Mouse (Mus musculus) c-Kit-negative CD71-positive TER-119-positive erythroid progenitor cells, embryonic 14.5 days (primary cell): ENCODE data around the gene Card14.
"Not testable (repeated sequence)": the region's sequence is repeated elsewhere in the genome, so short reads cannot be mapped to it uniquely, and the experiment has no call there.

ENCODE experiments used
- DNase-seq: peaks from one replicate; pipeline ENCODE4 v3.0.0-alpha.2; 2013; ENCODE audit warnings: low read depth, low spot score

Card14 gene

GRCm38 (mm10) chr11:119355443-119356385, 48.1 kb downstream of the Card14 start, which contains the start of the genes Sgsh and Slc26a11:
Gene Sgsh, minus strand, starts transcription at chr11:119355536.
Gene Slc26a11, plus strand, starts transcription at chr11:119355557.
- DNase-seq = peak; percentile 31

DNA sequence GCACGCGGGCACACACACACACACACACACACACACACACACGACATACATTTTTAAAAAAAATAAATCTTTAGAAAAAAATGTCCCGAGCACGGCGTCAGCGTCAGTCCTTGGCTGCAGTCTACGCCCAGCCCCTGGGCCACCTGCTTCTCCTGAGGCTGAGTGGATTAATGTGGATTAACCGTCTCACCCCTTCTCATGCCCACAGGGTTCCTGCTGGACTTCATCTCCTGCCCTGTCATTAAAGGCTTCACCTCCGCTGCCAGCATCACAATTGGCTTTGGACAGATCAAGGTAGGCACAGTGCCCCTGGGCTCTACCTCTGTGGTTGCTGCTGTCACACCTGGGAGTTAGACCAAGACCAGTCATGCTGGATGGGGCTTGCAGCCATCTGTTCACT, 51.5 kb downstream of the Card14 start:
- no peak for DNase-seq

DNA sequence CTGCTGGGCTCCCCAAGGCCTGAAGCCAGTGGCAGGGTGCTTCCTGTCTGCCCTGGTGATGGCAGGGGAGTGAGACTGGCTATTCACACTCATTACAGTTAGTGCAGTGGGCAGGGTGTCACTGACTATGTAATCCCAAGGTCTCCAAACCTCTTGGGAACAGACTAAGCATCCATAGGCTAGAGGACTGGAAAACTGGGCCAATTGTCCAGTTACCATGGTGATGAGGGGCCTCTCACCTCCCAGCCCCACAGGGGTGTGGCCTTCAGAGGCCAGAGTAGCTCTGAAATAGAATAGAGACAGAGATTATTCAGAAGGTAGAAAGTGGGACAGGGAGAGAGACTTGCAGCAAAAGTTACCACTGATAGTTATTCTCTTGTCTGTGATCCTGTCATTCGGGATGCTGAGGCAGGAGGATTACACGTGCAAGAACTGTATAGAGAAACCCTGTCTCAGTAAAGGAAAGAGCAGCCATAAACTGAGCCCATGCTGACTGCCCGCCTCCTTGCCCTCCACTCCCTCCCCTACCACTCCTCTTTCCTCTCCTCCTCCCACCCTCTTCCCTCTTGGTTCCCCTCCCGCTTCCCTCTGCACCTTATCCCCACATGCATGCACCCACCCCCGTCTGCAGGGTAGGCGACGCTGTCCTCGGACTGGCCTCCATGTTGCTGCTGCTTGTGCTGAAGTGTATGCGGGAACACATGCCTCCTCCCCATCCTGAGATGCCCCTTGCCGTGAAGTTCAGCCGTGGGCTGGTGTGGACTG, 55.4 kb downstream of the Card14 start:
- no peak for DNase-seq

DNA sequence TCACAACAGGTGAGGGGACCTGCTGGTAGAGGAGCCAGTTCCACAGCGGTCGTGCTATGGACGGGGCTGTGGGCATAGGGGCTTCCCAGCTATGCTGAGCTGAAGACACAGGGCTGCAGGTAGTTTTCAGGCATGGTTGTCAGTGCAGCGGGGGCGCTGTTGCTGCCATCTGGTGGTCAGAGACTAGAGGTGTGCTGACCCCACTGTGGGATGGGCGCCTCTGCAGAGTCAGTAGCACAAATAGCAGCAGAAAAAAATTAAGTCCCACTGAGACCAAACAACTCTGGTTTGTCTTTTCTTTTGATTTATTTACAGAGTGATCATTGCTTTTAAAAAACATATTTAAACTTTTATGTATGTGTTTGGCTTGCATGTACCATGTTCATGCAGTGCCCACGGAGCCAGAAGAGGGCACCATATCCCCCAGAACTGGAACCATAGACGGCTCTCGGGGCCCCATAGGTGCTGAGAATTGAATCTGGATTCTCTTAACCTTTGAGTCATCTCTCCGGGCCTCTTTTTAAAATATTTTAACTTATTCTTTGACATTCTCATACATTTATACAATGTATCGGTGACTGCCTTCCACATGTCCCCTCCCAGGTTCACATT, 56.1 kb downstream of the Card14 start:
- DNase-seq = peak; percentile 11

DNA sequence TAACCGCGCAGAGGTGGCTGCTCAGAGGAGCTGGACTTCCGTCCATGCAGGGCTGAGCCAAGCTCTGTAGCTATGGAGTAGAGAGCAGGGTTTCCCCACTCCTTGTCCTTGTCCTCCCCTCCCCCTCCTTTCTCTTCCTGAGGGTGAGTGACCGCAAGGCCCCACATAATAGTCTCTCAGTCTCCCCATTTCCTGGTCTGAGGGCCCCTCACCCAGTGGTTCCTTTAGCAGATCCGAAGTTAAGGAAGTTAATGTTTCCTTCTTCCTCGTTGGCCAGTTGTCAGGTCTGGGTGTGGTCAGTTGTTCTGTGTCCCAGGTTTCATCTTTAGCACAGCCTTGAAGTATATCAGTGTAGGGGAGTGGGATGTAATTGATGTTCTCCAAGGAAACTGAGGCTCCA, 67.9 kb downstream of the Card14 start:
- no peak for DNase-seq

GRCm38 (mm10) chr11:119377326-119377725, 69.8 kb downstream of the Card14 start:
- DNase-seq = no peak

- no peak for DNase-seq
Measured at GRCm38 (mm10) chr11:119378551-119378950, 71.0 kb downstream of the Card14 start.

DNA sequence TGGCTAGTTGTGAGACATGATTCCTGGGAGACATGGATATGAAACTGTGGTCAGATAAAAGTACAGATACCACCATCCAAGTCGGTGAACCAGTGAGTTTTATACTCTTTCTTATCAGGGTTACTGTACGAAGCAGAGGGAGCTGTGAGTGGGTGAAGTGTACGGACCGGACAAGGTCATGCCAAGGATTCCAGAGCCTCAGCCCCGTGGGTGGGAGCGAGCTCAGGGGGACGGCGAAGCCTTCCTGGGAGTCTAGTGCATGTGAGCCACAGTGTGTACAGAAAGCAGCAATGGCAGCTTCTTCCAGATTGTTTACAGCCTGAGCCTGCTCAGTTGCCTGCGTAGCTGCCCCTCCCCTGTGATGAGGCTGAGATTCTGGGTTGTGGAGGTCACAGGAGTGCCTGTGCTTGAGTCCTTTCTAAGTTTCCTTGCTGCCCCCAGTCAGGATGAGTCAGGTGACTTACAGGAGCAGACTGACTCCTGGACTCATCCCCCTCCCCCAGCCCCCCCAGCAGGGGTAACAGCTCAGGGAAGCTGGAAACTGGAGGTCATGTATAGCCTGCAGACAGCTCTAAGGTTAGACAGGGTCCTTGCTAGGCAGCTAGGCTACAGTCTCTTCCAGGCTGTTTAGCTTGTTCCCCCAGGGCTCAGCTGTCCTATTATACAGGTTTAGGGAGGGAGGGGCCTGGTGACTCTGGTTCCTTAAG, 74.2 kb downstream of the Card14 start:
- no peak for DNase-seq

DNA sequence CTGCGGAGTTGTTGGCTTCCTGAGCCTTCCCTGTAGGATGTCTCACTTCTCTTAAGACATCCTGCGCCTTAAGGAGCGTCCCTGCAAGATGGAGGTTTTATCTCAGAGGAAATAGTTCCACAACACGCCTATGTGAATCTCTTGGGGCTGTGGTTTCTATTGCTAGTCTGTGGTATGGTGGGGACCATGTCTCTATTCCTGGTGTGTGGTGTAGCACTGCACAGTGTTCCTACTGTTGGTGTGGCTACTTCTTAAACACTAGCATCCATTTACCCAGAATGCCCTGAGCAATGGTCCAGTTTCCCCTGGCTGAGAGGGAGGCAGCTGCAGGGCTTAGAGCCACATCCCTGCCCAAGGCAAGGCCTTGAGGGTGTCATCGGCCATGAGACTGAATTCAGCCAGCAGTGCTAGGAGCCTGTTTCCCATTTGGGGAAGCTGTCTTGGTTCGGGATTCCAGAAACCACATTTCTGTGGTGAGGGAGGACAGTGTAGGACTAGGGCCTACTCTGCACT, 74.8 kb downstream of the Card14 start:
- DNase-seq = no peak

GRCm38 (mm10) chr11:119384904-119385303, 77.3 kb downstream of the Card14 start:
- DNase-seq = no peak

DNA sequence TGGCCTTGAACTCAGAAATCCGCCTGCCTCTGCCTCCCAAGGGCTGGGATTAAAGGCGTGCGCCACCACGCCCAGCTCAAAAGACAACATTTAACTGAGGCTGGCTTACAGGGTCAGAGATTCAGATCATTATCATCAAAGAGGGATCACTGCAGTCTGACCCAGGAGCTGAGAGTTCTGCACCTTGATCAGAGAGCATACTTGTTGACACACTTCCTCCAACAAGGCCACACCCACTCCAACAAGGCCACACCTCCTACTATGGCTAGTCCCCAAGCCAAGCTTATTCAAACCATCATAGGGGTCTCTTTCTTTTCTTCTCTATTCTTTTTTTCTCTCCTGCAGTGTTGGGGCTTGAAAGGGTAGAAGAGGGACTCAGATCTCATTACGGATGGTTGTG, 78.7 kb downstream of the Card14 start:
- DNase-seq = no peak

GRCm38 (mm10) chr11:119387273-119387672, 79.7 kb downstream of the Card14 start:
- not testable (repeated sequence) for DNase-seq

- DNase-seq = no peak
Measured at GRCm38 (mm10) chr11:119389851-119390270, 82.3 kb downstream of the Card14 start.

GRCm38 (mm10) chr11:119390271-119391231, 83.0 kb downstream of the Card14 start:
- no peak for DNase-seq

GRCm38 (mm10) chr11:119391386-119392000, 83.9 kb downstream of the Card14 start:
- DNase-seq = no peak

DNA sequence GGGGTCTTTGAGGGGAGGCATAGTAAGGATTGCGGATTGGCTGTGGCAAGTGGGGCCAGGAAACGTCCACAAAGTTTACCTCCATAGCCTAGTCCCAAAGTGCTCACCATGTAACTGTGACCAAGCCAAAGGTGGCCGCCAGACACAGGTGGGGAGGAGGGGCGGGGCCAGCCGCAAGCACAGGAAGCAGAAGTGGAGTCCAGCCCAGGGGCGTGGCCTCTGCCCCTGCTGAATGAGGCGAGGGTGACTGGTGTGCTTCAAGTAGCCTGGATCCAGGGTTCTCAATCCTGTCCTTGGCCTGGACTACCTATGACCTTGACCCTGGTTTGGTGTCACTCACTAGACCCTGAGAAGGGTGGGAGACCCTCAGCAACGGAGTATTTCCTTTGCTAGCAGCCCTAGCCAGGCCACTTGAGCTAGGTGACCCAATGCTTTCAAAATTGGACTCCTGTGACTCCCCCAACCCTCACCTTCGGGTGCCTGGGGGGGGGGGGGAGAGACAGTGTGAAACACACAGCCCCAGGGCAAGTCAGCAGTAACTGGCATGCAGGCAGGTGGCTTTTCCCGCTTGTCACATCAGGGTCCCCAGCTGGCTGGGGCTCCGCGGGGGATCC, 84.5 kb downstream of the Card14 start:
- DNase-seq = peak; percentile 49

GRCm38 (mm10) chr11:119392800-119393482, 85.4 kb downstream of the Card14 start, which contains the start of gene Rnf213:
Gene Rnf213, plus strand, starts transcription at chr11:119393100.
- no peak for DNase-seq

DNA sequence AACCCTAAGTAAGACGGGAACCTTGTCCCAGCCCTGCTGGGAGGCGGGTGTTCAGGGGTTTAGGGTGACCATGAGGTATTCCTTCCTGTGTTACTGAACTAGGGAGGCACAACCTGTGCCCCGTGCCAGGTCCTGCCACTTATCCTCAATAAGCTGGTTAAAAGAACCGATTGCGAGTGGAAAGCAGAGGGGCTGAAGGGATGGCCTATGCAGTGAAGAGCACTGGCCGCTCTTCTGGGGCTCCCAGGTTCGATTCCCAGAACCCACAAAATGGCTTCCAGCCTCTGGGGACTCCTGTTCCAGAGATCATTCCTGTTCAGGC, 85.9 kb downstream of the Card14 start:
- no peak for DNase-seq

- no peak for DNase-seq
Measured at GRCm38 (mm10) chr11:119394210-119394609, 86.6 kb downstream of the Card14 start.
